Mouse (Mus musculus) hematopoietic stem cell, adult 5-6 weeks (primary cell): Measurements from ENCODE around the gene S100pbp. TPM values are rescaled to one million over a fixed set of nuclear protein-coding genes. Genes with fewer than 3 reads are reported as not detected.

Experiments used
- ATAC-seq, 2 experiments: fragments of 125-278 bp in 1 of 2; replicated peaks in 1 of 2; 2 replicates each; pipeline ENCODE4 v1.8.0; 2016 to 2017; ENCODE audit warnings: inconsistent platforms in 2 of 2, mild to moderate bottlenecking in 2 of 2, moderate number of reproducible peaks in 2 of 2, low read depth in 1 of 2, moderate TSS enrichment in 1 of 2; ENCODE audit not compliant: low FRiP score in 2 of 2, poor library complexity in 2 of 2, severe bottlenecking in 2 of 2, insufficient read depth in 1 of 2, low TSS enrichment in 1 of 2
- total RNA-seq: library from RNA; stranded (forward); fragments of 172-1452, 232-1000 nt; gene quantifications from 2 replicates; pipeline ENCODE4 v1.2.3, GENCODE M21; 2017

S100pbp gene
- total RNA-seq: 31.1 and 36.7 TPM in 2 replicates

DNA sequence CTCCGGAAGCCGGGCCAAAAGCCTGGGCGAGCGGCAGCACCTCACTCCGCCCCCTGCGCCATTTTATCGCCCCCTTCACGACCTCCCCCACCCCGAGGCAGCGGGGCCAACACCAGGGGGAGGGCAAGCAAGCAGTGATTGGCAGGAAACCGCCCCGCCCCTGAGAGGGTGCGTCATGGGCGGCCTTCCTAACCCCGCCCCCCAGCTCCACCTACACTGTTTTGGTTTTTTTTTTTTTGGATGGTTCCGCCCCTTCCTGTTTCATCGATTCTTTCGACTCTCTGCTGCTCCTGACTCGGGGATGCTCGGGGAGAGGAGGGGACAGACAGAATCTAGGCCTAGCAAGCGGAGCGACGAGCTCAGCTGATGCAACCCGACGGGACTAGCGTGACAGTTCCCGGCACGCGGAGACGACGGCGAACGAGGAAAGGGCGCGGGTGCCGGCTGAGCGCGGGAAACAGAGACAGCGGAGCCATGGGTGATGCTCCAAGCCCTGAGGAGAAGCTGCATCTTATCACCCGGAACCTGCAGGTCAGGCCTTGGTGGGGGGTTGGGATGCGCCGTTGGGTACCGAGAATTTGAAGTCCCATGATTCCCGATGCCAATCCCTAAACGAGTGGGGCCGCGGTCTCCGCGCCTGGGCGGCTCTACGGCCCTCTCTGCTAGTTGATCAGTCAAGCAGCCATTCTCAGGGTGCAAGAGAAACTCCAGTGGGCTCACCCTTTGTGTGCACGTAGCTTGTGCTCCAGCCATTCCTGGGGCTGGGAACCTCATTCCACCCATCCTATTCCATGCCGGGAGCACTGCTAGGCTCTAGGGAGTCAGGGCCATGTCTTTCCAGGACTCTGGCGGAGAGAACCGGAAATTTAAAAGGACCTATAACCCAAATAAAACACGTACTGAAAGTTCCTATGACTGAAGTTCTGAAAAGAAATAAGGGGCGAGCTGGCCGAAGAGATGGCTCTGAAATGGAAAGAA lies at the start of gene S100pbp, which contains the start of gene Yars:
TSS of gene S100pbp (minus strand) at position 186 of the 978 bp plus-strand sequence.
TSS of gene Yars (plus strand) at position 219 of the 978 bp plus-strand sequence.
- ATAC-seq: peak; percentile 95

DNA sequence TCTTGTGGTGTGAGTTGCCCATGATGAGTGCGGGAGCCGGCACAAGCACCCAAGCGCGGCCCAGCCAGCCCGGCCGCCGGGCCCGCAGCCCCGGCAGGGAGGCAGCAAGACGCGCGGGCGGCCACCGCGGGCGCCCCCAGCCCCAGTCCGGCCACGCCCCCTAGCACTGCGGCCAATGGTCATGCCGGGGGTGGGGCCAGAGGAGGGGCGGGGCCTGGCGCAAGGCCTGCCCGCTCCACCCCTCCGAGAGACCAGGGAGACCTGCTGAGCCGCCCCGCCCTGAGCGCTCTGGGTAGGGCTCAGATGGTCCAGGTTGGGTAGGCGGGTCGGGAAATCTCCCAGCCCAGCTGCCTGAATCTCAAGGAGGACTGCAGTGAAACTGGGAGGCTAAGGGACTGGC lies 49.5 kb upstream of the S100pbp start:
- peak in 1 of 2 experiments; percentile 52; a peak in 1 of 4 replicates for ATAC-seq

DNA sequence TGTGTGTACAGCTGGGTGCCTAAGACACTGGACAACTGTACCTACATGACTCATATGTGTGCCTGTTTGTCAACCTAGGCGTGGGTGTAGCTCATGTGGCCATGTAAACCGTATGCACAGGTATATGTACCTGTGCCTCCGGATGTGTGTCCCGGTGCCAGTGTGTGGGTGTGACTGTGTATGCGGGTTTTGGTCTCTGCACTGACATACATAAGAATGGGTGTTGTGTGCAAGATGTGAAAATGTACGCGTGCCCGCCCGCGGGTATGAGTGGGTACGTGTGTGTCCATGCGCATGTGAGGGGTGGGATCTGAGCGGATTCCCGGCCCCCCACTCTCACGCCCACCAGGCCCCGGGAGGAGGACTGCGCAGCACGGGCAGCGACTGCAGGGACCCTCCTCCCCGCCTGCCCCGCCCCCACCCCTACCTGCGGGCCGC lies 49.1 kb upstream of the S100pbp start:
- ATAC-seq: no peak

DNA sequence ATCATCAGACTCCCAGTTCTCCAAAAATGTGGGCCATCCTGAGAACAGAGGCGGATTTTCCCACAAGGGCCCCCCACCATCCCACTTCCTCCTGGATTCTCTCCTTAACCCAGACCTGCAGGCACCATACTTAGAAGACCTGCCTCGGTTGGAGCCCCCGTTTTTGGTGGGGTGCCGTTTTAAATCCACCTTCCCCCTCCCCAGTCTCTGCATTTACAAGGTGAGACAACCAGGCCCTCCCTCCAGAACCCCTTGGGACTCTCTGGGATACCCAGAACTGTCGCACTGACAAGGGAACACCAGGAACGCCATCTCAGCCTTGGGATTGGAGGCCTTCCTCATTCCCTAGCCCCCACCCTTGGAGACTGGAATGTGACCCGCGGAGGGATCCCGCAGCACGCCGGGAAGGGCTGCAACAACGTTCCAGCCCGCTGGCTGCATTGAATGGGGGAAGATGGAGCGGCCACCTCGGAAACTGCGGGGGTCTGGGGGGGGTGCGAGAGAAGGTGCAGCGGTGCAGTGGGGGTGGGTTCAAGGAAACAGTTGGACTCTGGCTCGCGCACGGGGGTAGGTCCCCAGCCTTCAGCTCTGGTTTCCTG lies 48.4 kb upstream of the S100pbp start:
- no peak for ATAC-seq

- no peak for ATAC-seq
Measured at GRCm38 (mm10) chr4:129236236-129236813, 46.8 kb upstream of the S100pbp start.

GRCm38 (mm10) chr4:129235147-129235546 lies 45.6 kb upstream of the S100pbp start:
- no peak for ATAC-seq

DNA sequence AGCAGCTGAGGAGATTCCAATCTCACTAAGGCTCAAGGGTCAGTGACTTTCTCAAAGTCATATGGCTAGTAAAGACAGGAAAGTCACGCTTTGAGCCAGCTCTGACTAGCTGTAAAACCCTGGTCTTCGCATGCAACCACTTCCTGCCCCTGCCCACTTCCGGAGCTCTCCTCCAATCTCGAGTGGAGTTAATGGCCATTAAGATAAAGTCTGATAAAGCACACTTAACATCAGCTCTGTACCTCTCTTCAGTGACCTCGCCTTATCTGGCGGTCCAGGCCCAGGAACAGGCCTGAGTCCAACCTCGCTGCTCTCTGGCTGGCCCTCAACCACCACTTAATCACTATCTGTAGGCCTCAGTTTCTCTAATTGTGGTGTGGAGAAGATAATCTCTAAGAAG lies 45.0 kb upstream of the S100pbp start:
- peak; percentile 49 to 54 for ATAC-seq

DNA sequence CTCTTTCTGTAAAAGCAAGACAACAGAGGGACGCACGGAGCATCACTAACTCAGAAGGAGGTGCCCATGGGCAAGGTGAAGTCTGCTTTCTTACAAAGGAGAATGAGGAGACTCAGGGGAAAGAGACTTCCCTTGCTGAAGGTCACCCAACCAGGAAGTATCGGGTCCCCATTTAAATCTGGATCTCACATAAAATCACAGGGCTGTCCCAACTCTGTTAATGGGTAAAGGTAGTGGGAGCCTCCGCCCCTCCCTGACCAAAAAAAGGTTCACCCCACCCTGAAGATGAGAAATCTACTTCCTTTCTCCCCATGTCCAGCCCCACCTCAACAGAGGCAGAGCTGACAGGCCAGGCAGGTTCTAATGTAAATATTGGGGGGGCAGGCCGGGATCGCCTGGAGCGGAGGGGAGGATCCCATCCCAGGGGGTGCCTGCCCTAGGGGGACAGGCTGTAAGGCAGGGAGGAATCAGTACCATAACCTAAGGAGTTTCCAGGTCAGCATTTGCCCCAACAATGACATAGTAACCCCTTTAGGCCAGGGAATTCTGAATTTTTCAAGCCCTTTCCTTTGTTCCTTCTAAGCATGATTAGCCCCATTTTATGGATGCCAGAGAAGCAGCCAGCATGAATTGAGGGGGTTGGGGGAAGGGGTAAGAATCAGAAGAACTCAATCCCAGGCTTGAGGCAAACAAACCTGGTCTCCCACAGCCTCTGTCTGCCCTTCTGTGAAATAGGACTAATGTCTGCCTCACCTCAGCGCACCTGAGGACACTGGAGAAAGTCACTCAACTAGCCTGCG lies 43.2 kb upstream of the S100pbp start:
- no peak for ATAC-seq

GRCm38 (mm10) chr4:129231594-129232450 lies 42.3 kb upstream of the S100pbp start:
- no peak for ATAC-seq

DNA sequence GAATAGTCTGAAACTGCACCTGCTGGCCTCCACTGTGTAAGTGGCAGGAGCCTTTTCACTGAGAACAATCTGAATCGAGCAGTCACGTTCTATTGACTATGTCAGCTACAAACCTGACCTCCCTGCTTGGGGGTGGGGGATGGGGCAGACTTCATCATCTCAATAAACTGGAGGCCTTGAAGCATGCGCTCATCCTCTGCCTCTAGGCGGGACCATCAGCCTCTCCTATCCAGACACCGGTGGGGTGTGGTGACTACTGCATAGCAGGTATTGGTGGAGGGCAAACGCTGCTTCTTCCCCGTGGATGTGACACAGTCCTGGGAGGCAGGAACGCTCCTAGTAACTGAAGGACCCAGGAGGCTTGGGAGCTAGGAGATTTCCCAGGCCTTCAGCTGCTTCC lies 41.4 kb upstream of the S100pbp start:
- no peak for ATAC-seq

DNA sequence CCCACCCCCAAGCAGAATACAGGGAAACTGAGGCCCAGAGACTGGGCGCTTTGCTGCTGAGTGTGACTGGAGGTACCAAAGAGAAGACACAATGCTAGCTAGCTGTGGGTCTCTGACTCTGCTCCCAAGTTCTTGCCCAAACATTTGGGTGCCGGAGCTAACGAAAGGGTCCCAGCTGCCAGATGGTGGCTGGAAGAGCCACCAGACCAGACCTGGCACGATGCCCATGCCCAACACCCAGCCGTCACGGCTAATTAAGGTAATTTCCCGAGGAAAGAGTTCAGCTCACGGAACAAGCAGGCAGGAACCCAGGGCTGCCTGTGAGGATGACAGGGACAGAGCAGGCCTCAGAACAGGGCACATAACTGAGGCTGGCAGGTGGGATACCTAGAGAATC lies 38.5 kb upstream of the S100pbp start:
- ATAC-seq: no peak

DNA sequence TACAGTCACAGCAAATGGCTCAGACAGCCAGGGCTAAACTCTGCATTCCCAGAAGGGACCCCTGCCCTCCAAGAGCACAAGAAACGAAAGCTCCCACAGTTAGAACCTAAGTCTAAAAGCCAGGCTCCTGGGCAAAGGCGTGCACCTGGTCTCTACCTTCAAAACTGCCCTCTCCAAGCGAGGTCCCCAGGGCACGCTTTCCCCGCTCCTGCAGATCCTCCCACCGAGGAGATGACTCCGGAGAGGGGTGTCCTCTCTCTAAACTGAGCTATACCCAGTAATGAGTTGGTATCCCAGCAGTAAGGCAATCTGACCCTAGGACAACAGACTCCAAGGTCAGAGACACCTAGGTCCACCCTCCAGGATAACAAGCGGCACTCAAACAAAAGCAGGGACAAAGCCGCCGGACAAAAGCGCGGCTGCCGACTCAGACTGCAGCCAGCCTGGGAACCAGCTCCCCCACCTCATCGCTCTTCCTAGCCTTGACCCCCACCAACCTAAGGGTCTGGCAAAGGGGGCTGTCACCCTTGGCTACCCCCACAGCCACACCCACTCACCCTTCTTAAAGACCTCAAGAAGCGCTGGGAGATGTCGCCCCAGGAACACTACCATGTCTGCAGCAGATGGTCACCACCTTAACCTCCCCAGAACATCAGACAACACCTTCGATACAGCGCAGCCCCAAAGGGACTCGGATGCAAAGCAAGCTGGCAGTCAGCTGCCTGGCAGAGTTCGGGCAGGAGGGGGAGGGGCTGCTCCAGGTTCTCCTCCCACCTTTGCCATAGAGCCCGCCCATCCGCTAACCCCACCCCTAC lies 37.9 kb upstream of the S100pbp start:
- ATAC-seq: no peak

- ATAC-seq: no peak
Measured at GRCm38 (mm10) chr4:129226441-129226963, 37.0 kb upstream of the S100pbp start.

DNA sequence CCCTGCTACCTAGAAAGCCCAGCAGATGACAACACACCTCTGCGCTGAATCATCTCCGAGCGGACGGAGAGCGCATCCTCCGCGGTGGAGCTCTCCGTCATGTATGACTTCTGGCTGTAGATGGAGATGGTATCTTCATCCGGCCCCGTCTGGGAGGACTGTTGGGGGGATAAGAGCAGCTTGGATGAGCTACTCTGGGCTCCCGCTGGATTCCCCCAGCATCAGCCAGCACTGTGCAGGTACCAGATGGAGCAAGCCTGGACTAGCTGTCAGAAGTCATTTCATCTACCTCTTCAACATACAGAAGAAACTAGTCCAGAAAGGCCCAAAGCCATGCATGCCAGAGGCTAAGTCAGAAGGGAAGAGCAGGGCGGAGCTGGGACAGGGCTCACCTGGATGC lies 35.8 kb upstream of the S100pbp start:
- ATAC-seq: no peak

- no peak for ATAC-seq
Measured at GRCm38 (mm10) chr4:129223421-129224281, 34.1 kb upstream of the S100pbp start.
